Mouse (Mus musculus) adrenal gland, postnatal 10 days (tissue): ENCODE measurements around the gene Dbh. TPM values are rescaled to one million over a fixed set of nuclear protein-coding genes. Genes with fewer than 3 reads are reported as not detected.

Experiments used
- DNase-seq: peaks from one replicate; pipeline ENCODE4 v3.0.0; 2021; ENCODE audit warnings: mixed read lengths
- long read RNA-seq, 2 experiments: library from polyadenylated mRNA; stranded (forward); transcript quantifications; one replicate each; pipeline ENCODE4 v2.0.0; 2021
- total RNA-seq, 2 experiments: library from RNA; stranded (reverse); gene quantifications; 2 replicates each; pipeline ENCODE4 v1.2.3; 2021

Gene Dbh
- 100 to 1,000 TPM; 330 to 339 TPM for total RNA-seq
- long read RNA-seq, experiment 1, transcript Dbh-201 (12 exons, 2,552 nt): major isoform, 20 of 173 reads
- long read RNA-seq, experiment 1, partial matches to known transcripts: 115 of 173 reads
- long read RNA-seq, experiment 1, other reads (novel, unspliced or antisense): 38 of 173 reads
- long read RNA-seq, experiment 2, transcript Dbh-201 (12 exons, 2,552 nt): major isoform, 70 of 107 reads
- long read RNA-seq, experiment 2, partial matches to known transcripts: 31 of 107 reads
- long read RNA-seq, experiment 2, other reads (novel, unspliced or antisense): 6 of 107 reads

- DNase-seq: peak; percentile 62
Observed at GRCm38 (mm10) chr2:27164796-27165590, at the start of gene Dbh. Gene Dbh (plus strand): TSS chr2:27165233.

DNA sequence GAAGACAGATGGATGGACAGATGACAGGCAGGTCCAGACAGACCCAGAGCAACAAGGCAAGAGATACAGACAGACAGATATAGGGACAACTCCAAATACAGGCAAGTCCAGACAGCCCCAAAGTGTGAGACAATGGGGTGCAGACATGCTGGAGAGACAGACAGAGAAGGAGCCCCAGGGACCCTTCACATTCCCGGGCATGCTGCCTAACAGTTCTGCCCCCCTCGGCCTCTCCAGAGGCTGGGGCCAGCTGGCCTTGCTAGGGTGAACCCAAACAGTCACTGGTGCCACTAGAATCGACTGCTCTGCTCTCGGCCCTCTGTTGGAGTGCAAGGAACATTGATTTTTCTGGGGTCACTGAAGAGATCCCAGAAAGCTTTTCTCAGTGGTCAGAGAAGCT, 46.6 kb upstream of the Dbh start:
- DNase-seq: no peak

DNA sequence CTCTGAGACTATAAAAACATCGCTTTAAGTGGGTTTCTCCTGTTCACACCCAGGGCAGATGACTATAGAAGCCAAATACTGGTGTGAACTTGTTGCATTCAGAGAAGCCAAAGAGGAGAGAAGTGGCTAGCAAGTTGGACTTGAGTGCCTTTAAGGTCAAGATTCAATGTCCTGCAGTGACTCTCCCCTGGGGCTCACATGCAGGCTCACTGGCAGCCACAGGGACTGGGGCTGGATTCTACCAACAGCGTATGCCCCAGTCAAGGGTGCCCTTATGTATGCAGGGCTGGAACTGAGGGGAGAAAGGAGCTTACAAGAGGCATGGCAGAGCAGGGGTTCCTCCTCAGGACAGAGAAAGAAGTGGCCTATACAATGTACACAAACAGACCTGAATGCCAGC, 45.3 kb upstream of the Dbh start:
- peak; percentile 43 for DNase-seq

DNA sequence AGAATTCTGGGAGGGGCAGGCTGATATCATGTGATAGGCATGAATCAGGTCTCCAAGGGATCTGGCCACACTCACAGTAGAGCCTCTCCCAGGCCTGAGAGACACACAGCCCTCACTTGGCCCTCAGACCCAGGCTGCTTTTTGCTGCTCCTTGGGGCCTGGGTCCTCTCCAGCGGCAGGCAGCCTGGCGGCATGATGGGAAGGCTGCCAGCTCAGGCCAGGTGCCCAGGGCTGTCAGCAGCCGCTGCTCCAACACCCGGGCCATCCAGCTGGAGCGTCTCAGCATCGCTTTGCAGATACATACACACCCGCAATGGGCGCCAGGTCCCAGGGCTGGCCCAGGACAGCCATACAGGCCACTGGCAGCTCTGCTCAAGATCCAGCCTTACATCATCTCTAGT, 44.8 kb upstream of the Dbh start:
- DNase-seq: peak; percentile 61

GRCm38 (mm10) chr2:27121626-27122355, 43.2 kb upstream of the Dbh start:
- peak; percentile 17 for DNase-seq

DNA sequence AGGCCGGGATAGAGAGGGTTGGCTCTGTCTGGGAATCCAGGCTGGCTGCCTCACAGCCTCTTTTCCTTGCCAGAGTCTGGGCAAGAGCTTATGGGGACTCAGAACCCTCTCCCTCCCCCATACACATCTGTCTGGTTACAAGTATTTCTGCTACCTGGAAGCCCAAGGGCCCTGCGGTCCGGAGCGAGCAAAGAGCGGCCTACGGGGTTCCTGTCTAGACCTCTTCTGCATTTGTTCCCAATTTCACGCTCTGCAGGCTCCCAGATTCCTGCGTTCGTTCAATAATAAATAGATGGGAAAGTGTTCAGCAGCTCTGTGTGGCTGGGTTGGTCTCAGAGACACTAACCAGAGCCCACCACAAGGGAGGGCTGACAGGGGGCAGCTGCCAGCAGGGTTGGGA, 42.5 kb upstream of the Dbh start:
- no peak for DNase-seq

GRCm38 (mm10) chr2:27123121-27123520, 41.9 kb upstream of the Dbh start:
- DNase-seq: no peak

DNA sequence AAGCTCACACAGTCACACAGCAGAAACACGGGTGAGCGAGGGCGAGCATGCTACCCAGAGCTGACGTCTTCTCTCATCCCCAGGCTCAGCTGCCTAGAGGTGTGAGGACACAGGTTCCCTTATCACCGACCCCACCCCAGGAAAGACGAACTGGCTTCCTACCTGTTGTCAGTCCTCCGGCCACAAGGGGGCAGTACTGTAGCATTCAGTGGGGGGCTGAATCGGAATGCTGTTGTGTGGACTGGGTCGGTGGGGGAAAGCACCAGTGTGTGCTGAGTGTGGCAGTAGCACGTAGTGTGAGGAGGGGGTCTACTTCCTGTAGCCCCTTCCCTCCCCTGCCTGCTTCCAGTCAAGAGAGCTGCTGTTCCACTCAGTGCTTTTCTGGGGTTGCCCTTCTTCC, 39.1 kb upstream of the Dbh start:
- peak; percentile 78 for DNase-seq

- DNase-seq: no peak
Observed at GRCm38 (mm10) chr2:27126496-27126895, 38.5 kb upstream of the Dbh start.

DNA sequence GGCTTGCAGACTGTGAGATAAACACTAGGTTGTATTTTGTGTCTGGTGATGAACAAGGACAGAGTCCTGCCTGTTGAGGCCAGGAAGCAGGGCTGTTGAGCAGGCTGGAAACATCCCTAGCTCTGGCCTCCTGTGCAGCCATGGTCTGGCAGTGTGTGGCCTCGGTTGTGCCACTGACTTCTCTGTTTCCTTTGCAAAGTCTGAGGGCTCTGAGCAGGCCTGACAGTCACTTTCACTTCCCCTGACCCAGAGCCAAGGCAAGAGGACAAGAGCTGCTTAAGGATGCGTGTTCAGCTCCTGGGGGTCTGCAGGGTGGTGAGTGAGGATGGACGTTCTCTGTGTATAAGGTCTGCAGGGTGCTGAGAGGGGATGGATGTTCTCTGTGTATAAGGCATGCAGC, 36.0 kb upstream of the Dbh start:
- DNase-seq: no peak

GRCm38 (mm10) chr2:27135935-27136334, 29.1 kb upstream of the Dbh start:
- DNase-seq: no peak

- DNase-seq: no peak
Observed at GRCm38 (mm10) chr2:27136336-27136735, 28.7 kb upstream of the Dbh start.

DNA sequence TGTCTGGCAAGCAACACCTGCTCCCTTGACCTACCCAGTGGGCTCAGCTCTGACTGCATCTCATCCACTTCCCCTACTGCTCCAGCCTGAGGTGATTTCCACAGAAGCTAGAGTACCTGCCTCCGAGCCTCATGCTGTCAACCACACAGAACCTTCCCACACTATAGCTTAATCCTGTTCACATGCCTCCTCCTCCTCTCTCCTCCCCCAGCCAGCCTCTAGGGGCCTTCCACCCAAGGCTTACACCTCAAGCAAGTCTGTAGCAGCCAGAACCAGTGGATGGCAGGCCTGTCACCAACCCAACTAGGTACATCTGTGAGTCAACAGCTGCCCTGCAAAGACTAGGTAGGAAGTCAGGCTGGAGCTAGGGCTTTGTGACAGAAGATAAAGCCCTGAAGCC, 28.2 kb upstream of the Dbh start:
- no peak for DNase-seq

GRCm38 (mm10) chr2:27138356-27138755, 26.7 kb upstream of the Dbh start:
- DNase-seq: no peak

- DNase-seq: peak; percentile 75
Observed at GRCm38 (mm10) chr2:27141950-27142693, 22.9 kb upstream of the Dbh start, which contains the start of gene Fam163b. Gene Fam163b (minus strand): TSS chr2:27142491.

DNA sequence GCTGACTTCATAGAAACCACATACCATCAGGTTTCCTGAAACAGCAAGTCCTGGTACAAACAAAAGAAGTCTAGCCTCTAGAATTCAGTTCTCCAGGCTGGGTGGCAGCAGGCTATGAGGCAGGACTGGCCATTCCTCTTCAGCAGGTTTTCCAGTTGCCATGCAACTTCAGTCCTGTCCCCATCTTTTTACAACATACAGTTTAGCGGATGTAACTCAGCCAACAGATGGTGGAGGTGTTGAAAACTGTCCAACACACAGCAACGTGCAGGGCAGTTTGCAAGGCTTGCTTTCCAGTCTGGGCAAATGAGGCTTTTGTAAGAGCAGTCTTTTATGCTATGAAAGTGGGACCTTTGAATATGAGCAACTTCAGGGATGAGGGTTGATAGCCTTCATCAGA, 20.1 kb upstream of the Dbh start:
- DNase-seq: no peak

GRCm38 (mm10) chr2:27146840-27147239, 18.2 kb upstream of the Dbh start:
- DNase-seq: no peak

DNA sequence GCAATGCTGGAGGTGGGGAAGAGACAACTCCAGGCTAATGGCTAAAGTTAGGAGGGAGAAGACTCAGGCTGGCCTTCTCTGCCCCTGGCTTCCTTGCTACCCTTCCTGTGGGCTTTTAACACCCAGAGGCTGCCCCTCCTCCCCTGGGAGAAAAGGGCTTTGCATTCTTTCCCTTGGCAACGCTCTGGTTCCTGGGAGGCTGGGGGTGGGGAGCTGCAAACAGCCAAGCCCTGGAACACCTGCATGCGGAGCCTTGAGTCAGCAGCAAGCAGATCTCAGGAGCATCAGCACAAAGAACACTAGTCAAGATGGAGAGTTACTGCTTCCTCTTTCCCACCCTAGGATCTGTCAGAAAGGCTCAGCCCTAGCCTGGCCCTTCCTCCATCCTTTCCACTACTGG, 15.6 kb upstream of the Dbh start:
- no peak for DNase-seq

DNA sequence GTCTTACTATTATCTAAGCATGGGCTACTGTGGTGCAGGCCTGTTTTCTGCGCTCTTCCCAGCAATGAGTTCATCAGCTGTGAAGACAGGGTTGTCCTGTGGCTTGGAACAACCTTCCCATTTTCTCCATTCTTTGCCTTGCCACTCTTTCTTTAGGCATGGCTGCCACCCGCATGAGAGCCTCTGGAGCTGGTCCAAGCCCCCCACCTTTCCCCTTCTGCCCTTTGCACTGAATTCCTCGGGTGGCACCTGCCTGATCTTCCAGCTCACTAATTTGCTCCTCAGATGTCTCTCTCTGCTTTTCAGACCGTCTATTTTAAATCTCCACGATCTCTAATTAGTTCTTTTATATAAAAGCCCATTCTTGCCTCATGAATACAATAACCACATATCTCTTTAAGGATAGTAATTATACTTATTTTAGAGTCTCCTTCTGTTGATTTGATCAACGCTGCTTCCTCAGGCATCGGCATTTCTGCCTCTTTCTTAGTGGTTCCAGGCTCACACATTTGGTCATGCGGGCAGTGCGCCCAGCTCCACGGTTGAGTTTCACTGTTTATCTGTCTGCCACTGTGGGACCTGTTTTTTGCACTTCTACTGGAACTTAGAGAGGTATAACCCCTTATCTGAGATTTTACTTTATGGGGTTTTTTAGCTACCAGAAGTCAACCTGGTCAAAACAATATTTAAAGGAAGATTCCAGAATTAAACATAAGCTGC, 10.4 kb upstream of the Dbh start:
- no peak for DNase-seq

- DNase-seq: no peak
Observed at GRCm38 (mm10) chr2:27156596-27156995, 8.4 kb upstream of the Dbh start.

GRCm38 (mm10) chr2:27161526-27161925, 3.5 kb upstream of the Dbh start:
- peak; percentile 60 for DNase-seq

- DNase-seq: peak; percentile 23
Observed at GRCm38 (mm10) chr2:27162656-27163055, 2.4 kb upstream of the Dbh start.
